Mouse (Mus musculus): ENCODE results near the gene Rbfox1. TPM values are rescaled to one million over a fixed set of nuclear protein-coding genes. Genes with fewer than 3 reads are reported as not detected.

Rbfox1 gene
- polyA plus RNA-seq, 1 experiment from 2014 or later, result 276 TPM

GRCm38 (mm10) chr16:6414846-6415245 lies 529.7 kb downstream of the Rbfox1 start:
- Histone ChIP-seq H3K4me2 (ENCODE audit: low read length) (no peak overlapping the region), H3K4me1 (ENCODE audit: control insufficient read depth, insufficient read depth, low read depth, low read length) (no peaks in the 10 kb centered on the region), H3K9me3 (ENCODE audit: control insufficient read depth, low read length) (no peaks in the 10 kb centered on the region), H3K4me3 (ENCODE audit: low read length) (no peak overlapping the region), H3K36me3 (ENCODE audit: control insufficient read depth, insufficient read depth, low read length) (no peaks in the 10 kb centered on the region), H3K27me3 (replicated peaks; ENCODE audit: control insufficient read depth, insufficient read depth, low read length) (no peaks in the 10 kb centered on the region), H3K27ac (ENCODE audit: low read depth, low read length) (no peak overlapping the region), H3K9ac (ENCODE audit: low read depth, low read length) (no peak overlapping the region)
- ATAC-seq, result no peak
- 36% methylated on average over 2 of the region's 2 CpGs for WGBS

DNA sequence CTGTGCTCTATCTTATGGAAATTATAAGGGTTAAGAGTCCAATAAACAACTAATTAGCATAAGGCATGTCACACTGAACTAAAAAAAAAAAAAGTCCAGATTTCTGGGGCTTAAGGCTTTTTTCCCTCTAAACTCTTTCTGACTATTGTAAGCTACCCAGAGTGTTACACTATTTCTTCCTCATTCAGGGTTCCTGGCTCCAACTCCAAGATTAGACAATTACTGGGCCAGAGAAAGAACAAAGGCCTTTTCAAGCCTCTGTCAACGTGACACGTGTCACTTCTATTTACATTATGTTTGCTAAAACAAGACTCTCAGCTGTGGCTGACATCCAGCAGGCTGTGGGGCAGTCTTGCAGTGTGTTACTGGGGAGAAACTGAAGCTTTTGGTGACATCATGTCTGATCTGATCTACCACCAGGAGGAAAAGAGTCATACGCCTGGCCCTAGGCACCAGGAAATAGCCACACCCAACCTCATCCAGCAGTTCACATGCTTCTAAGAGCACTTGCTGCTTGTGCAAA lies 536.5 kb downstream of the Rbfox1 start:
- no peaks in the 10 kb centered on the region for H3K27me3 ChIP-seq (replicated peaks; ENCODE audit: control insufficient read depth, insufficient read depth, low read length)
- 42% methylated on average over 3 of the region's 3 CpGs for WGBS
- H3K36me3 ChIP-seq (ENCODE audit: control insufficient read depth, insufficient read depth, low read length), result no peaks in the 10 kb centered on the region
- no peaks in the 10 kb centered on the region for H3K4me1 ChIP-seq (ENCODE audit: control insufficient read depth, insufficient read depth, low read depth, low read length)
- H3K4me3 ChIP-seq (ENCODE audit: low read length), result no peak overlapping the region
- H3K4me2 ChIP-seq (ENCODE audit: low read length), result no peak overlapping the region
- ATAC-seq, result peak; percentile 76
- no peak overlapping the region for H3K27ac ChIP-seq (ENCODE audit: low read depth, low read length)
- no peak overlapping the region for H3K9ac ChIP-seq (ENCODE audit: low read depth, low read length)
- H3K9me3 ChIP-seq (ENCODE audit: control insufficient read depth, low read length), result no peaks in the 10 kb centered on the region

DNA sequence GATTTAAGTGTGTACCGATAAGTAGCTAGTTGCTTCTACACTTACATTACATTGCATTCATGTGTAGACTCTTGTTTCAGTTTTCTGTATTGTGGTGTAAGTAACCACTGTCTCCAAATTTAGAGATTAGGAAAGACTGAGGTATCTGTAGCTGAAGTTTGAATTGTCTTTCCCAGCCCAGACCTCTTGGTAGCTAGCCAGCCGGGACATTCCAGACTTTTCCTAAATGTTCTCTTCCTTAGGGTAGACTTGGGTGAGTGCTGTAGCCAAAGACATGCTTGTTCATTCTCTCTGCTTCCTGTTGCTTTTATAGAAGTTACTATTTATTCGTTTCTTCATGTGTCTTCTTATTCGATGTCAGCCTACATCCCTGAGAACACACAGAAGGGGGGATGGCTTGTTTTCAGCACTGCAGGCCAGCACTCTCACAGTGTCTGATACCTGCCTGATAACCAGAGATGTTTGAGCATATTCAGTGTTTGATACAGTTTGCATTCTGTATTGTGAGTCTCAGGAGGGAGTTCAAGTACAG lies 538.8 kb downstream of the Rbfox1 start:
- H3K4me1 ChIP-seq (ENCODE audit: control insufficient read depth, insufficient read depth, low read depth, low read length), result no peaks in the 10 kb centered on the region; the same call in 1 of the 2 replicates
- 88% methylated on average over 4 of the region's 4 CpGs for WGBS
- no peak for ATAC-seq

DNA sequence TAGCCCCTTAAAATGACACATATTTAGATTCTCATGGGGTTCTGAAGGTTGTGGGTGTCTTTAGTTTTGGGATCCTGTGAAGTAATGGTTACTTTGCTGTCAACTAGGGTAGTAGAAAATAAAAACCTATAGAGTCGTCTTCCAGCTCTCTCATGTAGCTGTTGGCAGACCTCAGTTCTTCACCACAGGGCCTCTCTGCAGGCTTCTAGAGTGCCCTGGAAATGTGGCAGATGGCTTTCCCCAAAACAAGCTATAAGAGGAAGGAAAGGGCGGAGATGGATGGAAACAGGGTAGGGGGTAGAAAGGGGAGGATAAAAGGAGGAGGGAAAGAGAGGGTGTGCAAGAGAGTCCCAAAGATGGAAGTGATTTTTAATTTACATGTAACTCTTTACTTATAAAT lies 539.6 kb downstream of the Rbfox1 start:
- Histone ChIP-seq H3K4me3 (ENCODE audit: low read length) (no peak overlapping the region), H3K4me2 (ENCODE audit: low read length) (no peak overlapping the region), H3K27me3 (replicated peaks; ENCODE audit: control insufficient read depth, insufficient read depth, low read length) (no peaks in the 10 kb centered on the region), H3K9ac (ENCODE audit: low read depth, low read length) (no peak overlapping the region), H3K4me1 (ENCODE audit: control insufficient read depth, insufficient read depth, low read depth, low read length) (no peaks in the 10 kb centered on the region; the same call in 1 of the 2 replicates), H3K9me3 (ENCODE audit: control insufficient read depth, low read length) (no peaks in the 10 kb centered on the region), H3K27ac (ENCODE audit: low read depth, low read length) (no peak overlapping the region), H3K36me3 (ENCODE audit: control insufficient read depth, insufficient read depth, low read length) (no peaks in the 10 kb centered on the region)
- no peak for ATAC-seq
- WGBS, result 58% methylated on average over 2 of the region's 2 CpGs

More for the DNA sequence above, 538.8 kb downstream of the Rbfox1 start:
- Histone ChIP-seq H3K4me2 (ENCODE audit: low read length) (no peak overlapping the region), H3K27ac (ENCODE audit: low read depth, low read length) (no peak overlapping the region), H3K9me3 (ENCODE audit: control insufficient read depth, low read length) (no peaks in the 10 kb centered on the region), H3K27me3 (replicated peaks; ENCODE audit: control insufficient read depth, insufficient read depth, low read length) (no peaks in the 10 kb centered on the region), H3K36me3 (ENCODE audit: control insufficient read depth, insufficient read depth, low read length) (no peaks in the 10 kb centered on the region), H3K9ac (ENCODE audit: low read depth, low read length) (no peak overlapping the region), H3K4me3 (ENCODE audit: low read length) (no peak overlapping the region)

- 0 out of 2 replicates have a peak, but pooled peaks have one; percentile 24 for ATAC-seq
- Histone ChIP-seq H3K36me3 (ENCODE audit: control insufficient read depth, insufficient read depth, low read length) (no peaks in the 10 kb centered on the region), H3K4me2 (ENCODE audit: low read length) (no peak overlapping the region), H3K9ac (ENCODE audit: low read depth, low read length) (no peak overlapping the region), H3K4me1 (ENCODE audit: control insufficient read depth, insufficient read depth, low read depth, low read length) (no peaks in the 10 kb centered on the region; the same call in 1 of the 2 replicates), H3K27me3 (replicated peaks; ENCODE audit: control insufficient read depth, insufficient read depth, low read length) (no peaks in the 10 kb centered on the region), H3K27ac (ENCODE audit: low read depth, low read length) (0 out of 2 replicates have a peak overlapping the region, but pooled peaks have one; percentile 56), H3K4me3 (ENCODE audit: low read length) (no peak overlapping the region), H3K9me3 (ENCODE audit: control insufficient read depth, low read length) (no peaks in the 10 kb centered on the region)
- WGBS, result 44% methylated on average over 12 of the region's 12 CpGs
Observed at GRCm38 (mm10) chr16:6427292-6428281, 542.4 kb downstream of the Rbfox1 start.

DNA sequence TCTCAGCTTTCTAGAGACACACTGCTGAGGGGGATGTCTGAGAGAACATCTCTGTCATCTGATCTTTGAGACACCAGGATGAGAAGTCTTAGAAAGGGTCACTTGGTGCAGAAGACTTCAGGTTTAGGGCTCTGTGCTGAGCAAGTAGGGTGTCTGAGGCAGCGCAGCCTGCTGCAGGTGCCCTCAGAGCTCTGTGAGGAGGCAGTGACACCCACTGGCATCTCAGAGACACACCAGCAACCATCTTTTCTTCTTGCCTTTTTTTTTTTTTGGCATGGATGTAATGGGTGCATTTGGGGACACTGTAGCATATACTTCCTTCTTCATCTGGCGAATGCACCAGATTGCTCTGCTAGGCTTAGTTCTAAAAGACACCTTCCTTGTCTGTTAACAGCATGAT lies 545.8 kb downstream of the Rbfox1 start:
- WGBS, result 92% methylated on average over 2 of the region's 2 CpGs
- Histone ChIP-seq H3K36me3 (ENCODE audit: control insufficient read depth, insufficient read depth, low read length) (no peaks in the 10 kb centered on the region), H3K4me3 (ENCODE audit: low read length) (no peak overlapping the region), H3K4me2 (ENCODE audit: low read length) (no peak overlapping the region), H3K27ac (ENCODE audit: low read depth, low read length) (no peak overlapping the region), H3K9me3 (ENCODE audit: control insufficient read depth, low read length) (no peaks in the 10 kb centered on the region), H3K4me1 (ENCODE audit: control insufficient read depth, insufficient read depth, low read depth, low read length) (no peaks in the 10 kb centered on the region; the same call in 1 of the 2 replicates), H3K9ac (ENCODE audit: low read depth, low read length) (no peak overlapping the region), H3K27me3 (replicated peaks; ENCODE audit: control insufficient read depth, insufficient read depth, low read length) (no peaks in the 10 kb centered on the region)
- no peak for ATAC-seq

GRCm38 (mm10) chr16:6436445-6436844 lies 551.3 kb downstream of the Rbfox1 start:
- H3K4me2 ChIP-seq (ENCODE audit: low read length), result no peak overlapping the region
- H3K27ac ChIP-seq (ENCODE audit: low read depth, low read length), result no peak overlapping the region
- H3K9ac ChIP-seq (ENCODE audit: low read depth, low read length), result no peak overlapping the region
- H3K27me3 ChIP-seq (replicated peaks; ENCODE audit: control insufficient read depth, insufficient read depth, low read length), result no peaks in the 10 kb centered on the region
- no peaks in the 10 kb centered on the region for H3K9me3 ChIP-seq (ENCODE audit: control insufficient read depth, low read length)
- WGBS, result 56% methylated on average over 2 of the region's 2 CpGs
- no peaks in the 10 kb centered on the region for H3K4me1 ChIP-seq (ENCODE audit: control insufficient read depth, insufficient read depth, low read depth, low read length)
- no peak for ATAC-seq
- H3K36me3 ChIP-seq (ENCODE audit: control insufficient read depth, insufficient read depth, low read length), result no peaks in the 10 kb centered on the region
- H3K4me3 ChIP-seq (ENCODE audit: low read length), result no peak overlapping the region

GRCm38 (mm10) chr16:6448250-6448649 lies 563.1 kb downstream of the Rbfox1 start:
- no peak overlapping the region for H3K4me3 ChIP-seq (ENCODE audit: low read length)
- no peak overlapping the region for H3K9ac ChIP-seq (ENCODE audit: low read depth, low read length)
- H3K9me3 ChIP-seq (ENCODE audit: control insufficient read depth, low read length), result no peaks in the 10 kb centered on the region
- WGBS, result 41% methylated on average over 5 of the region's 5 CpGs
- no peak overlapping the region for H3K4me2 ChIP-seq (ENCODE audit: low read length)
- peak overlapping the region; percentile 25; the same call in 1 of the 2 replicates for H3K27ac ChIP-seq (ENCODE audit: low read depth, low read length)
- no peaks in the 10 kb centered on the region for H3K36me3 ChIP-seq (ENCODE audit: control insufficient read depth, insufficient read depth, low read length)
- ATAC-seq, result no peak
- H3K4me1 ChIP-seq (ENCODE audit: control insufficient read depth, insufficient read depth, low read depth, low read length), result 0 out of 2 replicates have a peak, but pooled peaks cover 3% of the 10 kb centered on the region
- no peaks in the 10 kb centered on the region for H3K27me3 ChIP-seq (replicated peaks; ENCODE audit: control insufficient read depth, insufficient read depth, low read length)

GRCm38 (mm10) chr16:6455349-6455748 lies 570.2 kb downstream of the Rbfox1 start:
- Histone ChIP-seq H3K36me3 (ENCODE audit: control insufficient read depth, insufficient read depth, low read length) (no peaks in the 10 kb centered on the region), H3K9me3 (ENCODE audit: control insufficient read depth, low read length) (no peaks in the 10 kb centered on the region), H3K4me3 (ENCODE audit: low read length) (no peak overlapping the region), H3K9ac (ENCODE audit: low read depth, low read length) (no peak overlapping the region), H3K27me3 (replicated peaks; ENCODE audit: control insufficient read depth, insufficient read depth, low read length) (no peaks in the 10 kb centered on the region), H3K4me2 (ENCODE audit: low read length) (no peak overlapping the region), H3K4me1 (ENCODE audit: control insufficient read depth, insufficient read depth, low read depth, low read length) (no peaks in the 10 kb centered on the region), H3K27ac (ENCODE audit: low read depth, low read length) (no peak overlapping the region)
- no peak for ATAC-seq
- WGBS, result 76% methylated on average over 3 of the region's 3 CpGs

Data from hindbrain, embryonic 16.5 days (tissue).